Mouse (Mus musculus): Measurements from ENCODE around the gene Ptpn6.

- TF ChIP-seq POLR2A (IDR thresholded peaks at IDR 0.05; ENCODE audit: low read depth, low read length) (peak; percentile 45; the same call in 1 of the 2 replicates), CTCF (IDR thresholded peaks at IDR 0.05; ENCODE audit: extremely low read depth, insufficient read length, insufficient replicate concordance, low read depth, low read length) (no peak)
Observed at GRCm38 (mm10) chr6:124711824-124712782, 26.4 kb downstream of the Ptpn6 start, which contains the start of the genes Emg1 and Phb2.
